Mouse (Mus musculus): ENCODE results near the gene Krt1.

Krt1 gene

DNA sequence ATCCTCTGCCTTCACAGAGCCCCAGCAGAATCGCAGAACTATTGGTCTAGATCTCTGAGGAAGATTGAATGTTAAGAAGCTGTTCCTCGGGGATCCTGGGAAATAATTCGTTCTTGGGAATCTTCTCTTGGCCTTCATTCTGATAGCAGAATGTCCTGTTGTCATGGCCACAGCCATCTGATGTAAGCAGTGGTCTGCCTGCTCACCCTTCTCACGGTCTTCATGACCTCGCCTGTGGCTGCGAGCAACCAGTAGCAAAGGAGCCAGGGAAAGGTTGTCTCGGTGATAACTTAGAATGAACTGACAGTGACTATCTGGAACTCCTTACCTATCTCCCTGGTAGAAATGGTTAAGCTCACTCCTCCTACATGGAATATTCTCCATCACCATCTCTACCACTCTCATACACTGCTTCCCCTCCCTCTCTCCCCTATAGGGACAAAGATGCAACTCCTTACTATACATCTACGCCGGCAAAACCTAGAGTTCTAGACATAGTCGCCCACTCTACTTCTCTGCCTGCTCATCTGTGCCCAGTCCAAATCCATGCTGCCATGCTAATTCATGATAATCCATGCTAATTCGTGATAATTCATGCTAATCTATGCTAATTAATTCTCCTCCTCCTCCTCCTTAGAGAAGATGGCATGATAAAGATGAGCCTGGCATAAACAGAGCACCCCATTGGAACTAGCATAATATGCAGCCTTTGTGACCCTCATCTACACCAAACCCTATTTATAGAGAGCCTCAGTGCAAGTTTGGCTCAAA, 47.4 kb downstream of the Krt1 start:
- no peak for DNase-seq (ENCODE audit: low read depth, low spot score)

DNA sequence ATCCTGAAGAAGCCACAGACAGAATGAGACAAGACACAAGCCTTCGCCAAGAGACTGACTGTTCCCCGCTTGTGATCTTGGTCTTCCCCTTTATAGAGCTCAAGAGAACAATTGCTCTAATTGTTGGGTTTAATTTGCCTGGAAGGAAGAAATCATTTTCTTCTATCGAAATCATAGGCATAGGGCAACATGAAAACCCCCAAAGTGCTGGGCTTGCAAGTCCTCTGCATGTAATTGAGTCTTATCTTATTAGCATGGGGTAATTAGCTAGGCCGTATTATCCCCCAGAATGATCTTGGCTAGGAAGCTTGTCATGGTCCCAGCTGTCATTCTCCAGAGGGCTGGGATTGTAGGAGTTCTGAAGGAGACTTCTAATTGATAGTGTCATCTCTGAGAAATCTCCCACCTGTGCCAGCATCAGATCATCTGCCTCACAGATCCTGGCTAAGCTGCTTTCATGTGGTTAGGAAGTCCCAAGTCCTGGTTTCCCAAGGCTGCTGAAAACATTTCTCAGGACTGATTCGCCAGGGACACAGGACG, 48.2 kb downstream of the Krt1 start, which contains the start of gene Krt73:
TSS of gene Krt73 (minus strand) at position 51 of the 540 bp plus-strand sequence.
- no peak for DNase-seq (ENCODE audit: low read depth, low spot score)

Measured in forelimb bud, embryonic 11.5 days (tissue).